Mouse (Mus musculus) testis, postnatal 10 days (tissue): Measurements from ENCODE around the gene Hist2h2bb.
A peak's percentile ranks its signal among the peaks of the same experiment; 100 is the strongest.
"Not testable (repeated sequence)": the region's sequence is repeated elsewhere in the genome, so short reads cannot be mapped to it uniquely, and the experiment has no call there.

Experiments used
- DNase-seq: peaks from one replicate; pipeline ENCODE4 v3.0.0; 2021; ENCODE audit warnings: low spot score

Gene Hist2h2bb

DNA sequence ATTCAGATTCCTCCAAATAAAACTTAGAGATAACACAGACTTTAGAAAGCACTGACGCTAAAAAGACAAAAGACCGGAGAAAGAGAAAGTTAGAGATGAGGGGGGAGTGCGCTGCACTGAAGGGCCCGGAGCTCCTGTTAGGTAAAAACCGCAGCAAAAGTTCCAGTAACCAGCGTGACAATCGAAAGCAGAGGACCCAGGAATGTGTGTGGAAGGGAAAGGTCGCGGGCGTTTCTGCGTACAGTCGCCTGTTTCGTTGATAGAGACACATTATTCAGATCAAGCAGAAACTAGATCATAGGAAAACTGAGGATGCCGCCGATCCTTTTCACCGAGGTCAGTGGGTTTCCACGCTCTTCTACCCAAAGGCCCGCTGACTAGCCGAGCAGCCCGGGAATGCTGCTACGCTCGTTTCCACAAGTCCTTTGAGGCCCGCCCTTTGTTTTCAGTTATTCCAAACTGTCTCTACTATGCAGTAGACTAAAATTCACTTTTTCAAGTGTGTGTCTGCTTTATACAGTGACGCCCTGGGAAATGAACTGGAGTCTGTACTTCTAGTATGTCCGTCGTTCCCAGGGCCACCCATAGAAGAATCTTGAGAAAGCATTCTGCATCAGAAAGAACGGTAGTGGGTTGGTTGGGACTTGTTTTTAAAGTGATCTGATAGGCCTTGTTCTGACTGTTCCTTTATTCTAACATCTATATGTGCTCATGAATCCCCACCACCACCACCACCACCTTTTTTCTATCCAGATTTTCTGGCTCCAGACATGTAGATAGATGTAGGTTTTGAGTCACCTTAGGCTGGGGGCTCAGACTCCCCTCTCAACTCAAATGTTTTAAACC lies 5.8 kb upstream of the Hist2h2bb start:
- DNase-seq = peak; percentile 58

DNA sequence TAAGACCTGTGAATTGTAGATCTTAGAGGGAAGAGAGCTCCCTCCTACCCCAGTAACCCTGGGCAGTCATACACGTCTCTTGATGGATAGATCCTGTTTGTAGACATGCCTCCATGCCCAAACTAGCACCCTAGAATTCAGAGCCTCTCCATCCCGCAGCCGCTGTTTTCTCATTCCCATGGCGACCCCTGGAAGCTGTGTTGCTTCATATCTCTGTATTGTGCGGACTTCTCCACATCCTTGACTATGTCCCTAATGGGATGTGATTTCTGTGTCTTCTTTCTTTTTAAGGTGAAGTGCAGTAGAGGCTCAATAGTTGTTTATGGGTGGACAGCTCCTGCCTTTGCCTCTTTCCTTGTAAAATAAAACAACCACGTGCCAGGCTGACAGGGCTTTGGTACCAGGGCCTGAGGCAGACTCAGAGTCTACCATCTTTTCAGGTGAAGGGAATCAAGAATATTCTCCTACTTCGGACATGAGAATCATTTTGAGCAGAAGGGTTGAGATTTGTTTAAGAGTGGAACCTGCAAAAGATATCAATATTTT lies 5.1 kb upstream of the Hist2h2bb start:
- no peak for DNase-seq

DNA sequence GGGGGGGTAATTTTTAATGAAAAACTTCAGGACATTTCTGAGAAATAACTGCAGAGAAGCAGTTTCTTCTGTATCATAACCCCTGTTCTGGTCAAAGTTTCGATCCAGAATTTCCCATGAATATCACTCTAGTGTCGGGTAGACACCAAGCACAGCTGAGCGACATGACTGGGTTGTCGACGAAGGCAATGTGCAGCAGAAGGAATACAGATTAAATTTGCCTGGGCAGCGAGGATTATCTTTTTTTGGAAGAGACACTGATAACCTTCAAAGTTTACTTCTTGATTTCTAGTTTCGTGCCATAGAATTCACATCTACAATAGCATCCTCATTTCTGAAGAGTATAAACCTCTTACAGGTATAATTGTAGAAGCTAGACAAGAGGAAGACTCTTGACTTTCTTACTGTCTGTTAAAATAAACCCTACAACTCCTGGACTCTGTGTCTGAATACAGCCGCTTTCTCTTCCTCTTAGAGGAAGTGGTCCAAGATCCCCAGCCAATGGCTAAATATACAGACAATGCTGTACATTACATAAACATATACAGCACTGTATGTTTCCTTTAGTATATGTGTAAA lies 3.3 kb upstream of the Hist2h2bb start:
- no peak for DNase-seq

DNA sequence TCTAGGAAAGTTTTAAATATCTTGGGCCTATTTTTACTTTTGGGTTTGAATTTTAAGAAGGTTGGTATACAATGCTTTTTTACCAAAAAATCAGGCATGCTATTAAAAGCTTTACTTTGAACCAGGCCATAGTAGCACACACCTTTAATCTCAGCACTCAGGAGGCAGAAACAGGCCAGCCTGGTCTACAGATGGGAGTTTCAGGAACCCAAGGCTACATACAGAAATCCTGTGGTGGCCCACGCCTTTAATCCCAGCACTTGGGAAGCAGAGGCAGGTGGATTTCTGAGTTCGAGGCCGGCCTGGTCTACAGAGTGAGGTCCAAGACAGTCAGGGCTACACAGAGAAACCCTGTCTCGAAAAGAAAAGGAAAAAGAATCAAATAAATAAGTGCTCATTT lies 2.0 kb upstream of the Hist2h2bb start:
- no peak for DNase-seq

DNA sequence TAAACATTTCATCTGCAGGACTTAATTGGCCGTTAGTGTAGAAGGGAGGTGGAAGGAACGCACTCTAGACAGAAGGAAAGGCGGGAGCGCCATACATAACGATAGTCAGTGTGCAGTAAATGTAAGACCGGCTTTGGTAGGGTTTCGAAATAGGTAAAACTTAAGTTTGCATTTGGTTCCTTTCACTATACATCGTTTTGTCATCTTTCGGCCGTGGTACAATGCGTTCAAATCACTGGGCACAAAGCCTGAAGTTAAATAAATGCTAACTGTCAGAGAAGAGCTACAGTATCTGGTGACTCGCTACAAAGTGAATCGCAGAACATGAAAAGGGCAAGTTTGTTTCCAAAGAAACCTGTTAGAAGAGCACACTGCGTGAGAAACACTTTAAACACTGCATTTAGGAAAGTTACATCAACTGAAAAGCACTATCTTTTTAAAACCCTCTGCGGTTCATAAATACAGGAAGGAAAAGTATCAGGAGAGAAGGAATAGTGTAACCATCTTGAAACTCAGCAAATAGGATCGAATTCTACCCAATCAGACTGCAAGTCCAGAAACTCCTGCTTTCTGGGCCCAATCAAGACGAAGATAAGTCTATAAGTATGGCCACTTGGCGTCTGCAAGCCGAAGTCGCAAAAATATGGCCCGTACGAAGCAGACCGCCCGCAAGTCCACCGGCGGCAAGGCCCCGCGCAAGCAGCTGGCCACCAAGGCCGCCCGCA lies 1.3 kb upstream of the Hist2h2bb start, which contains the start of gene Hist2h3b:
Gene Hist2h3b, plus strand, starts transcription at position 604 of the 725 bp plus-strand sequence.
- DNase-seq = peak; percentile 79

DNA sequence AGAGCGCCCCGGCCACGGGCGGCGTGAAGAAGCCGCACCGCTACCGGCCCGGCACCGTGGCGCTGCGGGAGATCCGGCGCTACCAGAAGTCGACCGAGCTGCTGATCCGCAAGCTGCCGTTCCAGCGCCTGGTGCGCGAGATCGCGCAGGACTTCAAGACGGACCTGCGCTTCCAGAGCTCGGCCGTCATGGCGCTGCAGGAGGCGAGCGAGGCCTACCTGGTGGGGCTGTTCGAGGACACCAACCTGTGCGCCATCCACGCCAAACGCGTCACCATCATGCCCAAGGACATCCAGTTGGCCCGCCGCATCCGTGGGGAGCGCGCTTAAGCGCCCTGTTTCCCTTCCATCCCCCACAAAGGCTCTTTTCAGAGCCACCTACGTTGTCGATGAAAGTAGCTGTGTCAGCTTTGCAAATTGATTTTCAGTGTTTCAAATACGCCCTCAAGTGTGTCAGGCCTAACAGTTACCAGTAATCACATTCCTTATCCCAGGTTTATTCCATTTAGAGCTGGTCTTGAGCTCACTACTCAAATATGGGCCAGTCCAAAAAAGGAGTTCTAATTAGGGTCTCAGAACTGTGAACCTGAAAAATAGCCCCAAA lies 675 bp upstream of the Hist2h2bb start:
- not testable (repeated sequence) for DNase-seq

DNA sequence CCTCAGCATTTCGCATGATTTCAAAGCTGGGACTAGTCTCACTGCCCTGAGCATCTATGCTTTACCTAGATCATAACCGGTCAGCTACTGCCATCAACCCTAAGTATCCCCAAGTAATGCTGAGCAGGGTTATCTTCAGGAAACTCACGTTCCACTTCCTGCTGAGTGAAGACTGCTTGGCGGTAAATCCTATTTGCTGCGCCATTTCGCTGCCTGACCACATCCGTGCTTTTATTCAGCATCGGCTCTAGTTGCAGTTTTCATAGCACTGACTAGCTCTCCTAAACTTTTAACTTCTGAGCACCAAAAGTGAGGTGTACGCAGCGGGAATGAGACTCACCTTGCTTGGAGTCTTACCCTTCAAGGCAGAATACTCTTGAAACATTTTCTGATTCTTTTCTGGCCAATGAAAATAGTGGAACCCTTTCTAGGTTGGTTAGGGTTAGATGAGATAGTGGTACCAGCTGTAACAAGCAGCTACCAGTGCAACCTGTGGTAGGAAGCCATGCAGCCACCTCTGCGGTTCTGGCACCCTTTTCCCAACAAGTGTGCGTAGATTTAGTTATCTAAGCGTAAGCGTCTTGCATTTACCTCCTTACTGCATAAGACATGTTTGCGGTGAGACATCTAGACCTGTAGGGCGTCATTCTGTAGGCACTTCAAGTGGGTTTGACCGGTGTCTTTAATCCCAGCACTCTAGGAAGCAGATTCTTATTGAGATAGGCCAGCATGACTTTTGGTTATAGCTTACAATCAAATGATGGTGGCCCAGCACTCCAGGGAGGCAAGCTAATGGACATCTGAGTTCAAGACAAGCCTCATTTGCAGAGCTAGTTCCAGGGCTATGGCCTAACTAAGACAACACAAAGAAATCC lies 4.3 kb downstream of the Hist2h2bb start:
- no peak for DNase-seq

DNA sequence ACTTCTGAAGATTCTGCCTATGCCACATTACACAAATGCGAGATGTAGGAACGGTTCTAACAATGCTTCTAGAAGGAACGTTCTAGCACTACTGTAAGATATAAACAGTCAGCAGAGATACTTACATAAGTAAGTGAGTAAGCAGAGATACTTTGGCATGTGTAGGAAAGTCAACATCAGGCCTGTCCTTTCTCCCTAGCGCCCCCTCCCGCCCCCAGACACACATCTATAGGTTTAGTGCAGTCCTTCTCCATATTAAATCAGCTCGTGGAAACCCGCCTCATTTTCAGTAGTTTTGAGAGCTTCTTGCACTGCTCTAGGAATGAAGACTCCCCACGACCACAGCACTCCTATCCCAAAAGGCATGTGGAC lies 7.9 kb downstream of the Hist2h2bb start:
- DNase-seq = peak; percentile 60

DNA sequence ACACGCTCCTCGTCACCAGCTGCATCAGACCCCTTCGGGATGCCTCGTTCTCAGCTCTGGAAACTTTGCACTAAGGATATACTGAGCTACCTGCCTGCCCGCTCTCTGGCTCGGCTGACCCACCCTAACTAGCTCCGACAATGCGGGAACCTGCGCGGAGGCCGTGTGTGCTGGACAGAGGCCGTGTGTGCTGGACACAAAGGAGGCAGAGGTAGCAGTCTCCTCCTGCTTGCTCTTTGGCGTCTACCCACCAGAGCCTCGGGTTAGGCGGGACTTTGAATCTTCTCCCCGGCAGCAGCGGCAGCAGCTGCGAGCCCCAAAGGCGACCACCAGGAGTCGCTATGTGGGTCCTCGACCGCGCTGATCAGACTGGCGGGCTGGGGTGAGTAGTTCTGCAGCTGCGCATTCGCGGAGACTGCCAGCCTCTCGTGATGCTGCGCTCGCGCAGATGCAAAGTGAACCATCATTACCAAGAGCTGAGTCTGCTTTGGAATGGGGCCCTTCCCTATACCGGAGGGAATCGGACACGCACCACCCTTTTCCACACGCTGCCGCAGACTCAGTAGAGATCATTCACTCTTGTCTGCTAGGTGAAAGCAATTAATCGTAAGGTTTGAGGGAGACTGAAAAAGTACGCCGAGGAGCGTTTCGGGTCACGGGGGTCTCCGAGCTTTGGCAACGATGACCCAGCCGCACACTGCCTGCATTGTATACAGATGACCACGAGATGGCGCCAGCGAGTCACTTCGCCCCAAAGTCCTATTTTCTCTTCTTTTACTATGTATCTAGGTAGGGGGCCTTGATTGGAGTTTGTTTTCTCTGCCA lies 8.5 kb downstream of the Hist2h2bb start:
- peak; percentile 94 for DNase-seq

DNA sequence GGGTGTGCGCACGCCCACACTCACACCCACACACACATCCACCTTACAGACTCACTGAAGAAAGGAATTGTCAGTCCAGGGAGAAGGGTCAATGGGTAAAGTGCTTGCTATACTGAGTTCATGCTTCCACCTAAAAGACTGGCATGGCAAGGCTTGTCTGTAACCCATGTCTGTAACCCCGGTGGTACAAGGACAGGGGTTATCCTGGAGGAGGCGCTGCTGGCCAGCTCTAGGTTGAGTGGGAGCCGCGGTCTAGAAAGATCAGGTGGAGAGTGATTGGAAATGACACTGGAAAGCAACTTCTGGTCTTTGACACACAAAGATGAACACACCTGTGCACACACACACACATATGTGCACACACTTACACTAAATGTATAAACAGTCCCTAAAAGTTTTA lies 11.1 kb downstream of the Hist2h2bb start:
- no peak for DNase-seq

DNA sequence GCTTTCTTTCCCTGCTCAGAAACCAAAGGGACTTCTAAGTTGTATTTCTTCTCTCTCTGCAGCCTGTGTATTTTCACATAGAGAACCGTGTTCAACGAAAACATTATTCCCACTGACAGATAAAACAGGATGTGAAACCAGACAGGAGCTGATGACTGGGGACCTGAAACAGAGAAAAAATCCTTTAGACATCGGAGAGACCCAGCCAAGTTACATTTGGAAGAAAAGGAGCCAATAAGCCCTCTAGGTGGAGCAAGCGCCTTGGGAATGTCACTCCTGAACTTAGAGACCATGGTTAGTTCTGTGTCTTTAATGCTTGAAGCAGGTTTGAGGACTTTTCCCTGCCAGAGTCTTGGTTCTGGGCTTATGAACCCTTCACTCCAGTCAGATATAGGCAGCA lies 14.9 kb downstream of the Hist2h2bb start:
- no peak for DNase-seq

DNA sequence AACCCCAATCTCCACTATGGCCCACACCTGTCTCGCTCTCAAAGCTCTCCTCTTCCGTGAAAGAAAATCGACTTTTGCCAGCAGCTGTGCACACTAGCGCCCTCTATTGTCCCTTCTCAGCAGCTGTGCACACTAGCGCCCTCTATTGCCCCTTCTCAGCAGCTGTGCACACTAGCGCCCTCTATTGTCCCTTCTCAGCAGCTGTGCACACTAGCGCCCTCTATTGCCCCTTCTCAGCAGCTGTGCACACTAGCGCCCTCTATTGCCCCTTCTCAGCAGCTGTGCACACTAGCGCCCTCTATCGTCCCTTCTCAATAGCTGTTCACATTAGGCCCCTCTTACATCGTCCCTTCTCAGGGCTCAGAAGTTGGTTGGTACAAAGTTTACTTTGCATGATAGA lies 17.8 kb downstream of the Hist2h2bb start:
- not testable (repeated sequence) for DNase-seq

DNA sequence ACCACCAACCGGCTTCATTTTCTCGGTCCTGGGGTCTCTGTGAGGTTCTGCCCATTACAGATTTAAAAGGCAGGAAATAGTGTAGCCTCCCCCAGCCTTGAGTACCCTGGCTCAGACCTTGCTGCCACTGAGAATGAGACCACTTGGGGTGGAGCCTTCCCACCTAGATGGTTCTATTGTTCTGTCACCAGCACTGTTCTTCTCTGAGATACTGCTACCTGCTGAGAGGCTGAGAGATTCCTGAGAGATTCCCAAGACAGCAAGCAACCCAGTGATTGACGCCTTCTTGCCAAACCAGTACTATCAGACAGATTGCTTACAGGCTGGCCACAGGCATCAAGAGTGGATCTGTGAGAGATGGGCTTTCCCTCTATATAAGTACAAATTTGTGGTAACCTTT lies 19.6 kb downstream of the Hist2h2bb start:
- no peak for DNase-seq

DNA sequence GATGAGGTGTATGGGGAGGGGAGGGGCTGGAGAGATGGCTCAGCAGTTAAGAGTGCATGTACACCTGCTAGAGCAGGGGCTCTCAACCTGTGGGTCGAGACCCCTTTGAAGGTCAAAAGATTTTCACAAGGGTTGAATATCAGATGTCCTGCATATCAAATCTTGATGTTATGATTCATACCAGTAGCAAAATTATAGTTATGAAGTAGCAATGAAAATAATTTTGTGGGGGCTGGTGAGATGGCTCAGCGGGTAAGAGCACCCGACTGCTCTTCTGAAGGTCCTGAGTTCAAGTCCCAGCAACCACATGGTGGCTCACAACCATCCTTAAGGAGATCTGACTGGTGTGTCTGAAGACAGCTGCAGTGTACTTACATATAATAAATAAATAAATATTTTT lies 21.2 kb downstream of the Hist2h2bb start:
- not testable (repeated sequence) for DNase-seq

DNA sequence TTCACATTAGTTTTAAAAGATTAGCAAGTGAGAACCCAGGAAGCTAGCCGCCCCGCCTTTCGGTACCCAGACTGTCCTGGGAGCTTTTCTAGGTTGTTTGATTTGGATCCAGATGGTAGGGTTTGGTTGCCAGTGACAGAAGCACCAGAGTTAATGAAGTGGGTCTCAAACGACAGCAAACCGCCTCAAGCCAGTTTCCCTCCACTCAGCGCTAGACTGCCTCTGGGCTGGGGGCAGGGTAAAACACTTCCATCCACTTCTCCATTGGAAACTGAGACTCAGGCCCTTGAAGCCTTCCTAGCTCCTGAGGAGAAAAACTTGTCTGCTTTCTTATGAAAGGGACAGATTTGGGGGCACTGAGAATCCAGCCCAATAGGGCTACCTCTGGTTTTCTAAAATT lies 23.1 kb downstream of the Hist2h2bb start:
- no peak for DNase-seq

DNA sequence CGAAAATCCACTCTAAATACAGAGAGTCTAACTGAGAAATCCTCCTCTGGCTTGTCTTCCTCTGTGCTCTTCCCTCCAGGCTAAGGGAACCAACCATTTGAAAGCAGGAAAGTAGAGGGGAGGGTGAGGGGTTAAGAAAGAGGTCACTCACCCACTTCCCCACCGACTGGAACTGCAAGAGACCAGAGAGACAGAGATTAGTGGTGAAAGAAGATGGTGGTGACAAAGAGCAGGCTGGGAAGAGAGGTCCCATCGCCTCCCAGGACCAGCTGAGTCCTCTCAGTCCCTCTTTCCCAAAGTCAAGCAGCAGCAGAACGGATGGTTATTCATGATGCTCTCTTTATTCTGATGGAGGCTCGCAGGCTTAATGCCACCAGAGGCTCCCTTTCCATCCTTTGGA lies 23.8 kb downstream of the Hist2h2bb start:
- DNase-seq = no peak

DNA sequence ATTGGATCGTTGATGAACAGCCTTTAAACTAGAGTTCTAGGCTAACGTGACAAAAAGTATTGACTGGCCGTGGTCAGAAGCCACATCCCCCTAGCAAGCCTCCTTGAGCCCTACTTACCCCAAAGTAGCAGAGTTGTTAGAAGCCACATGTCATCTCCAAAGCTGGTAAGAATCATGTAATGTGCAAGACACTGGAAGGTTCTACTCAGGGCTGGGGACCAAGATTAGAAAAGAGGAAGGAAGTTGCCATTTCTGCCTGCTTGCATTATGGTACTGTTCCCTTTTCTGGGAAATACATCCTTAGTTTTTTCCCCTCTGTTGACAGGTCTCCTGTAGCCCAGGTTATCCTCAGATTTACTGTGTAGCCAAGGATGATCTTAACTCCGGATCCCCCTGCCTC lies 24.2 kb downstream of the Hist2h2bb start, which contains the start of gene Fcgr1:
Gene Fcgr1, minus strand, starts transcription at position 183 of the 400 bp plus-strand sequence.
- DNase-seq = no peak

DNA sequence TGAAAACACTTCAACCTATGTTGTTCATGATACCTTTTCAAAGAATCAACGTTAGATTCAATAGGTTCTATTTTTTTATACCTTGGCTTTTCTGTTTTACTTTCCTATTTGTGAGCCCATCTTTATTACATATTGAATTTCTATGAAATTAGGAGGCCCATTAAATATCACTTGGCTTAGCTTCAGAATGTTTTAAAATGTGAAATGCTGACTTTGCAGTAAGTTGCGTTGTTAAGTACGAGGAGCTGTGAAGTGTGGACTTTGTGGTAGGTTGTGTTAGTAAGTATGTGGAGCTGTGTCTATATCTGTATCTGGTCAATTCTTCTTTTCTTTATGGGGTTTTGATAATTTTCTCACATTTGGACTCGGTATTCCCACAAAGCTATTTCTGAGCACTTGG lies 28.8 kb downstream of the Hist2h2bb start:
- no peak for DNase-seq

DNA sequence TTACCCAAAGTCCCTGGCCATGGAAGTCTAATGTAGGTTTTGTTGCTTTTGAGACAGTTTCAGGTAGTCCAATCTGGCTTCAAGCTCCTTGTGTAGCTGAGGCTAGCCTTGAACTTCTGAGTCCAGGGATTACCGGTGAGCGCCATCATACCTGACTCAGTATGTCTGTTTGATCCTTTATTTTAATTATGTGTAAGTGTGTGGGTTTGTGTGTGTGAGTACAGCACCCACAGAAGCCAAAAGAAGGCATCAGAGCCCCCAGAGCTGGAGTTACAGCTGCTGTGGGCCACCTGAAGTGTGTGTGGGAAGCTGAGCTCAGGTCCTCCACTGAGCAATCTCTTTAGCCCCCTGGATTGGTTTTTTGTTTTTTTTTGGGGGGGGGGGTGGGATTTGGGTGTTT lies 30.0 kb downstream of the Hist2h2bb start:
- DNase-seq = no peak
